Mouse (Mus musculus) thymus, postnatal 0 days (tissue): ENCODE data around the gene Cap2. TPM values are rescaled to one million over a fixed set of nuclear protein-coding genes. Genes with fewer than 3 reads are reported as not detected.

Source experiments
- DNase-seq: peaks from one replicate; pipeline ENCODE4 v3.0.0-alpha.2; 2015; ENCODE audit warnings: low spot score
- polyA plus RNA-seq: library from polyadenylated mRNA; unstranded; fragments of >200 nt; fragmentation: Nextera tagmentation; extraction: Ambion mirVana; gene quantifications from 2 replicates; pipeline ENCODE4 v1.2.1, GENCODE M21; 2015

Gene Cap2
- polyA plus RNA-seq, 1 experiment from 2014 or later = 2.5 TPM

DNA sequence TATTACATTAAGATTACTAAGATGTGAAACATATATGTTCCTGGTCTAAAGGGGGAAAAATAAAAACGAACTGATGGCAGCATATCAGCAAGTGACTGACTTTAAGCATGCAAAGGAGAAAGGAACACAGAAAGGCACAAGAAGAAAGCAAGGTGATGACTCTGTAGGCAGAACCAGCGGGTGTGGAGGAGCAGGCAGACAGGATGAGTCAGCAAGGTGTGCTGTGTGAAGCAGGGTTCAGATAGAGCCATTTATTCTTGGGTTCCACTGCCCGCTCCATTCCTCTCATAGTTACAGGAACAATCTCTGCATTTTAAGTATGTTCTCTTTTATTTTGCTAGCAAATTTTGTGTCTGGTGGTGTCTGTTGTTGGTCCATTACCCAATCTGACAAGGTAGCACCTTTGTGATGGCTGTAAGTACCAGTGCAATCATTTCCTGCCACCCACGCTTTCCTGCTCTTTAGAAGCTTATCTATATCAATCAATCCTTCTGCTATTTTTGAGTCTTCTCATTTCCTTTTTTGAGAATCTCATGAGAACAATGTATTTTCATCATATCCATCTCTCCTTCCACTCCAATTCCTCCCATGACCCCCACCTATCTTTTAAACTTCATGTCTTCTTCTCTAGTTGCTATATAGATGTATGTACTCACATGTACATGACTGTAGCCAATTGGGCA lies 189.1 kb downstream of the Cap2 start:
- peak; percentile 15 for DNase-seq

GRCm38 (mm10) chr13:46695296-46695908 lies 193.8 kb downstream of the Cap2 start:
- no peak for DNase-seq

DNA sequence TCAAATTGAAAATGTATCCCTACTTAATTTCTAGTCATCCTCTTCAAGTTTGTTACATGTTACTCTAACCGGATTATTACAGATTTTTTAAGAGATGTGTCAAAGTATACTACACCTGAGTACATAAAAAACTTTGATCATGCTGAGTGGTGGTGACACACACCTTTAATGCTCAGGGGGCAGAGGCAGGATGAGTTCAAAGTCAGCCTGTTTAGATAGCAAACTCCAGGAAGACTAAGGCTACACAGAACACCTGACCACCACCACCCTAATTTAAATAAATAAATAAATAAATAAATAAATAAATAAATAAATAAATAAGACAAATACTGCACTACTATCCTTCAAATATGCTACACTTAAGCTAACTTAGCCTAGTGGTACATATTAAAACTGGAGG lies 194.3 kb downstream of the Cap2 start:
- no peak for DNase-seq

DNA sequence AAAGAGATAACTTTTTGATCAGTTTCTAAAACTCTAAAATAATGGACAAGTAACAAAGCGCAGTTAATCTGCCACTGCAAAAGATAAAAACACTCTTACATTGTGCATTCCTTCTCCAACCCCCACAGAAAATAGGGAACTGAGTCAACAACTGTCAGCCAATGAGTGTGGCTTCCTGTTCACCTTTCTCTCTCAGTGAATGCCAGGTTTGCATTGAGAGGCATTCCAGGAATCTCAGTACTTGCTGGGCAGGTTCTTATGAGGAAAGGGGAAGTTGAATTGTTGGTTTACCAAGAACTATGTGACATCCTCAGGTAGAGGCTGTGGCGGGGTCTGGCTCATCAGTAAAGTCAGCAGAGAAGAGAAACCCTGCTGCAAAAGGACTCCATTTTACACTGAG lies 195.1 kb downstream of the Cap2 start:
- no peak for DNase-seq

GRCm38 (mm10) chr13:46699372-46699771 lies 197.7 kb downstream of the Cap2 start:
- DNase-seq = no peak

Other genes with a start within 250 kb of the Cap2 start
- gene Stmnd1, start 228.1 kb upstream of the Cap2 start, polyA plus RNA-seq = 0.33 TPM in 2 replicates
- gene Rbm24, start 83.4 kb upstream of the Cap2 start, polyA plus RNA-seq = 1.6 and 3.5 TPM in 2 replicates
- 6.4 and 9.4 TPM in 2 replicates for gene Fam8a1, start 167.7 kb downstream of the Cap2 start, polyA plus RNA-seq
- 19.5 and 22.2 TPM in 2 replicates for gene Nup153, start 226.1 kb downstream of the Cap2 start, polyA plus RNA-seq